Mouse (Mus musculus) heart, postnatal 0 days (tissue): ENCODE measurements around the gene Rere. TPM values are rescaled to one million over a fixed set of nuclear protein-coding genes. Genes with fewer than 3 reads are reported as not detected.

Experiments
- ATAC-seq: fragments of 200-750 bp; cut with Nextera tagmentation; 2 replicates; pipeline ENCODE4 v1.8.0; 2017; ENCODE audit warnings: low read depth, moderate number of reproducible peaks, moderate library complexity; ENCODE audit not compliant: insufficient read depth
- DNase-seq: peaks from one replicate; pipeline ENCODE4 v3.0.0-alpha.2; 2016; ENCODE audit warnings: low spot score
- H3K27ac ChIP-seq: fragments of 300-500 bp; sonication (generic); 2 replicates; pipeline ENCODE4 v1.5.1; 2014; ENCODE audit warnings: low read depth, mild to moderate bottlenecking
- H3K27me3 ChIP-seq: fragments of 300-500 bp; sonication (generic); 2 replicates; pipeline ENCODE4 v1.6.1; 2014; ENCODE audit warnings: low read length, mixed read lengths; ENCODE audit not compliant: control insufficient read depth, insufficient read depth
- H3K36me3 ChIP-seq: fragments of 300-500 bp; sonication (generic); replicated peaks from 2 replicates; pipeline ENCODE4 v1.6.1; 2014; ENCODE audit warnings: low read length, mixed read lengths; ENCODE audit not compliant: control insufficient read depth, insufficient read depth
- H3K4me1 ChIP-seq: fragments of 300-500 bp; sonication (generic); 2 replicates; pipeline ENCODE4 v1.6.1; 2014; ENCODE audit warnings: antibody characterized with exemption; ENCODE audit not compliant: control insufficient read depth, insufficient read depth
- H3K4me2 ChIP-seq: fragments of 300-500 bp; sonication (generic); 2 replicates; pipeline ENCODE4 v1.6.1; 2014; ENCODE audit warnings: low read depth, mild to moderate bottlenecking, low read length, moderate library complexity
- H3K4me3 ChIP-seq: fragments of 300-500 bp; sonication (generic); 2 replicates; pipeline ENCODE4 v1.5.1; 2014; ENCODE audit warnings: low read depth, low read length
- H3K9ac ChIP-seq: fragments of 300-500 bp; sonication (generic); replicated peaks from 2 replicates; pipeline ENCODE4 v1.6.1; 2014; ENCODE audit warnings: low read depth, low read length, mixed read lengths
- H3K9me3 ChIP-seq: fragments of 300-500 bp; sonication (generic); replicated peaks from 2 replicates; pipeline ENCODE4 v1.6.1; 2016; ENCODE audit warnings: low read length; ENCODE audit not compliant: control insufficient read depth
- CTCF ChIP-seq: IDR thresholded peaks from 2 replicates; pipeline ENCODE4 v1.5.1; 2016; ENCODE audit warnings: antibody characterized with exemption, control low read depth, low read depth
- EP300 ChIP-seq: IDR thresholded peaks from 2 replicates; pipeline ENCODE4 v1.6.1; 2016; ENCODE audit warnings: antibody characterized with exemption, low read depth
- WGBS: fragments of 180-500 bp; shearing (Covaris S2); extraction: QIAGEN DNeasy Blood & Tissue Kit; methylation state at CpG from one replicate; pipeline ENCODE4 v1.1.7; 2014; 5-methylcytosine and 5-hydroxymethylcytosine counted together
- polyA plus RNA-seq: library from polyadenylated mRNA; unstranded; fragments of >200 nt; fragmentation: Nextera tagmentation; extraction: Ambion mirVana; gene quantifications from 2 replicates; pipeline ENCODE4 v1.2.1, GENCODE M21; 2015
- total RNA-seq: library from RNA; depleted of rRNA; stranded (reverse); fragments of >200 nt; gene quantifications from 2 replicates; pipeline ENCODE4 v1.2.3, GENCODE M21; 2014; ENCODE audit warnings: low replicate concordance

The Rere gene
- total and polyA plus RNA-seq, 2 experiments from 2014 or later = 14.6 to 17.9 TPM

DNA sequence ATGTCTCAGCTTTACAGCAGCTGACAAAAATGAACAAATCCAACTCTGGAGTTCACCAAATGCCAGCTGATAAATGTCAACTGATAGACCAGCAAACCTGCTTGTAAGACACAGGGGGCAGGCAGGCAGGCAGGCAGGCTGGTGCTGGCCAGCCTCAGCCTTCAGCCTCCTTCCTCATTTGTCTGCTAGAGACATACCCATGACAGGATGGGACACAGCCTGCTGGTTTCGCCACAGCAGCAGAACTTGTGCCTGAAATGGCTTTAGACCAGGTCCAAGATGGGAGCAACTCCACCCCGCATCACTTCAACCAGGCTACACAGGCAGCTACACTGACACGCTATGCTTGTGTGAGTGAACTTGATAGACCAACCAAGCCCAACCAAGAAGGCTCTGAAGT, 324.4 kb downstream of the Rere start:
- Histone ChIP-seq H3K9ac (no peak overlapping the region), H3K4me2 (no peak overlapping the region), H3K27ac (no peak overlapping the region), H3K9me3 (no peaks in the 10 kb centered on the region), H3K4me3 (no peak overlapping the region), H3K27me3 (no peaks in the 10 kb centered on the region), H3K4me1 (no peaks in the 10 kb centered on the region), H3K36me3 (no peaks in the 10 kb centered on the region)
- WGBS = 90% methylated on average over 3 of the region's 3 CpGs
- ATAC-seq (no peak), DNase-seq (no peak)
- no peak for TF ChIP-seq CTCF
- TF ChIP-seq EP300 = no peak

DNA sequence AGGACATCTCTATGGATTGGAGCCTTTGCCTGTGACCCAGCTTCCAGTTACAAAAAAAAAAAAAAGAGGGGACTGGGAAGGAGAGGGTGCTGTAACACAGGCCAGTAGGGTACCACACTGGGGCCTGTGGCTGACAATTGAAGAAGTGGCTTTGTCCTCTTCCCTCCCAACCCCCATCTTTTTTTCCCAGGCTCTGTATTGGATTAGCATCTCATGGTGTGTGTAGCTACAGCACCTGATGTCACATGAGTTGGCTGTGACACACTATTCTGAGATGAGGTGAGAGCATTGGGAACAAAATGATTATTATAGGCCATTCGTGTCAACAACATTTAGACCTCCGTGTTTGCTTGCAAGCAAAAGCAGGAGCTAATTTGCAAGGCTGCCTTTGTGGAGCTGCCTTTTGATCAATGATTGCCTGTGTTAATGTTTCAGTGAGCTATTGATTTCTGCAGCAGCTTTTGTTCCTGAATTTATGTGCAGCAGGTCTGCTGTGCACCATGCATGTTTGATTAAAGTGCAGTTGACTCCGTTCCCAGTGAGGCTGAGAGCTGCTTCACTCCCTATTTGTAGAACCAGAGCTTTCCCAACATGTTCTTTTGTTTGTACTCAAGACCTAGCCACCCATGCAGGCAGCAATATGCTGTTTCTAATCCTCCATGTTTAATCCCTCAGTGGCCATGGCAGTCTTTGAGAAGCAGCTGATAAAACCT, 325.2 kb downstream of the Rere start:
- Histone ChIP-seq H3K4me3 (no peak overlapping the region), H3K36me3 (peaks cover 4% of the 10 kb centered on the region), H3K4me1 (no peaks in the 10 kb centered on the region), H3K4me2 (no peak overlapping the region), H3K27me3 (no peaks in the 10 kb centered on the region), H3K9ac (no peak overlapping the region), H3K9me3 (no peaks in the 10 kb centered on the region), H3K27ac (no peak overlapping the region)
- DNase-seq (no peak), ATAC-seq (no peak)
- TF ChIP-seq CTCF = no peak
- no peak for TF ChIP-seq EP300
- 75% methylated on average over 3 of the region's 3 CpGs for WGBS

DNA sequence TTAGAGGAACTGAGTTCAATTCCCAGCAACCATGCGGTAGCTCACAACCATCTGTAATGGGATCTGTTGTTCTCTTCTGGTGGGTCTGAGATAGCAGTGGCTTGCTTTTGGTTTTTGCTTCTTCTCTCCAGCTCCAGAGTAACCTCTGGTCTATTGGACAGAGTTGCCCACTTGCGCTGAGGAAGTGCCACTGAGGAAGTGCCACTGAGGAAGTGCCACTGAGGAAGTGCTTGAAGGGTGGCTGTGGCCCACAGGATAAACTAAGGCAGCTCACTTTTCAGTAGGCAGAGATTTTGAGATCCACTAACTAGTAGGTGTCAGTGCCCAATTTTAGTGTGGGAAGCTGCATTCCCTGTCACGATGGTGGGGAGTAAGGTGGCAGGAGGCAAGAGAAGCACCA, 327.2 kb downstream of the Rere start:
- Histone ChIP-seq H3K4me3 (no peak overlapping the region), H3K27me3 (no peaks in the 10 kb centered on the region), H3K36me3 (peaks cover 24% of the 10 kb centered on the region), H3K4me1 (no peaks in the 10 kb centered on the region), H3K4me2 (no peak overlapping the region), H3K27ac (no peak overlapping the region), H3K9me3 (no peaks in the 10 kb centered on the region), H3K9ac (no peak overlapping the region)
- ATAC-seq = no peak
- 91% methylated on average over 3 of the region's 3 CpGs for WGBS
- DNase-seq = no peak
- TF ChIP-seq CTCF (no peak), EP300 (no peak)

DNA sequence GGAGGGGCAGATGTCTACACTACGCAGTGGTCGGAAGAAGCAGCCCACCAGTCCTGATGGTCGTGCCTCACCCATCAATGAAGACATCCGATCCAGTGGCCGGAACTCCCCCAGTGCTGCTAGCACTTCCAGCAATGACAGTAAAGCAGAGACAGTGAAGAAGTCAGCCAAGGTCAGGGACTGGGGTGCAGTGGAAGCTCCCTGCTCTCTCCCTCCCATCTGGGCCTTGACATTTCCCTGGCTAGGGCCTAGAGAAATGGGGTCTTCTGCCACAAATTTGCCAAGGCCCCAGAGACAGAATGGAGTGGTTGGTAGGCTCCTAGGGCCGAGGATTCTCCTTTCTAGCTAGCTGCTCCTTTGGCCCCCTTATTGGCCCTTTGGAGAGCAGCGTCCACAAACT, 332.3 kb downstream of the Rere start:
- ATAC-seq = no peak
- no peak for TF ChIP-seq EP300
- no peak for TF ChIP-seq CTCF
- 86% methylated on average over 7 of the region's 7 CpGs for WGBS
- no peaks in the 10 kb centered on the region for H3K27me3 ChIP-seq
- no peaks in the 10 kb centered on the region for H3K9me3 ChIP-seq
- H3K4me3 ChIP-seq = no peak overlapping the region
- no peak overlapping the region for H3K27ac ChIP-seq
- H3K36me3 ChIP-seq = peaks cover 75% of the 10 kb centered on the region
- no peak overlapping the region for H3K9ac ChIP-seq
- H3K4me1 ChIP-seq = no peaks in the 10 kb centered on the region
- no peak for DNase-seq
- no peak overlapping the region for H3K4me2 ChIP-seq

DNA sequence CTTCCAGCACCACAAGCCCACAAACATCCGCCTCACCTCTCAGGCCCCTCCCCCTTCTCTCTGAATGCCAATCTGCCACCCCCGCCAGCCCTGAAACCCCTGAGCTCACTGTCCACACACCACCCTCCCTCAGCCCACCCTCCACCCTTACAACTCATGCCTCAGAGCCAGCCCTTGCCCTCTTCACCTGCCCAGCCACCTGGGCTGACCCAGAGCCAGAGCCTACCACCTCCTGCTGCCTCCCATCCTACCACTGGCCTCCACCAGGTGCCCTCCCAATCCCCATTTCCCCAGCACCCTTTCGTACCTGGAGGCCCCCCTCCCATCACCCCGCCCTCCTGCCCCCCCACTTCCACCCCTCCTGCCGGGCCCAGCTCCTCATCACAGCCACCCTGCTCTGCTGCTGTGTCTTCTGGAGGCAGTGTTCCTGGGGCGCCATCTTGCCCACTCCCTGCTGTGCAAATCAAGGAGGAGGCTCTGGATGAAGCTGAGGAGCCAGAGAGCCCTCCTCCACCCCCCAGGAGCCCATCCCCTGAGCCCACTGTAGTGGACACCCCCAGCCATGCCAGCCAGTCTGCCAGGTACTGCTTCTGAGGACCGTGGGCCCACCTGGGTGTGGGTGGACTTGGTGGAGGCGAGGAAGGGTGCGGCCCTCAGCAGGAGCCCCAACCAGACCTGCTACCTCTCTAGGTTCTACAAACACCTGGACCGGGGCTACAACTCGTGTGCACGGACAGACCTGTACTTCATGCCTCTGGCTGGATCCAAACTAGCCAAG, 334.0 kb downstream of the Rere start:
- H3K27me3 ChIP-seq = no peaks in the 10 kb centered on the region
- peaks cover 91% of the 10 kb centered on the region for H3K36me3 ChIP-seq
- DNase-seq (no peak), ATAC-seq (no peak)
- TF ChIP-seq EP300 (no peak), CTCF (no peak)
- no peak overlapping the region for H3K27ac ChIP-seq
- no peaks in the 10 kb centered on the region for H3K4me1 ChIP-seq
- H3K9ac ChIP-seq = no peak overlapping the region
- no peaks in the 10 kb centered on the region for H3K9me3 ChIP-seq
- no peak overlapping the region for H3K4me2 ChIP-seq
- 88% methylated on average over 12 of the region's 12 CpGs for WGBS
- no peak overlapping the region for H3K4me3 ChIP-seq
